Mouse (Mus musculus): ENCODE results near the gene Chsy1. TPM values are rescaled to one million over a fixed set of nuclear protein-coding genes. Genes with fewer than 3 reads are reported as not detected.
A peak's percentile ranks its signal among the peaks of the same experiment; 100 is the strongest.

Gene Chsy1
- polyA plus RNA-seq, 1 experiment from 2014 or later, result 11.1 TPM

- H3K4me2 ChIP-seq (replicated peaks), result no peak overlapping the region
- H3K36me3 ChIP-seq, result 0 out of 2 replicates have a peak, but pooled peaks cover 8% of the 10 kb centered on the region
- no peaks in the 10 kb centered on the region for H3K27me3 ChIP-seq (replicated peaks)
- 77% methylated on average over 4 of the region's 4 CpGs for WGBS
- H3K4me1 ChIP-seq (replicated peaks), result peaks cover 11% of the 10 kb centered on the region; the same call in 1 of the 2 replicates
- H3K9me3 ChIP-seq, result no peaks in the 10 kb centered on the region
- H3K27ac ChIP-seq, result no peak overlapping the region
- H3K9ac ChIP-seq, result no peak overlapping the region
- ATAC-seq, result no peak
- no peak overlapping the region for H3K4me3 ChIP-seq (replicated peaks)
These were observed 22.6 kb downstream of the Chsy1 start for GRCm38 (mm10) chr7:66131776-66132421.

- H3K36me3 ChIP-seq, result 0 out of 2 replicates have a peak, but pooled peaks cover 8% of the 10 kb centered on the region
- WGBS, result 94% methylated on average over 3 of the region's 3 CpGs
- H3K27ac ChIP-seq, result no peak overlapping the region
- no peak overlapping the region for H3K4me2 ChIP-seq (replicated peaks)
- no peak for ATAC-seq
- H3K27me3 ChIP-seq (replicated peaks), result no peaks in the 10 kb centered on the region
- peaks cover 9% of the 10 kb centered on the region; the same call in 1 of the 2 replicates for H3K4me1 ChIP-seq (replicated peaks)
- H3K9ac ChIP-seq, result no peak overlapping the region
- no peak overlapping the region for H3K4me3 ChIP-seq (replicated peaks)
- H3K9me3 ChIP-seq, result no peaks in the 10 kb centered on the region
These were observed 24.8 kb downstream of the Chsy1 start for GRCm38 (mm10) chr7:66134154-66134553.

GRCm38 (mm10) chr7:66135644-66136043, 26.3 kb downstream of the Chsy1 start:
- 0 out of 2 replicates have a peak, but pooled peaks have one; percentile 3 for ATAC-seq
- H3K27ac ChIP-seq, result peak overlapping the region; percentile 20; the same call in 1 of the 2 replicates
- no peaks in the 10 kb centered on the region for H3K9me3 ChIP-seq
- peaks cover 15% of the 10 kb centered on the region for H3K4me1 ChIP-seq (replicated peaks)
- WGBS, result 86% methylated on average over 3 of the region's 3 CpGs
- no peak overlapping the region for H3K9ac ChIP-seq
- no peak overlapping the region for H3K4me2 ChIP-seq (replicated peaks)
- no peaks in the 10 kb centered on the region for H3K27me3 ChIP-seq (replicated peaks)
- no peak overlapping the region for H3K4me3 ChIP-seq (replicated peaks)
- 0 out of 2 replicates have a peak, but pooled peaks cover 4% of the 10 kb centered on the region for H3K36me3 ChIP-seq

- Histone ChIP-seq H3K27ac (peak overlapping the region; percentile 20; the same call in 1 of the 2 replicates), H3K4me3 (replicated peaks) (no peak overlapping the region)
- peak; percentile 90 for ATAC-seq
These were observed 26.9 kb downstream of the Chsy1 start for GRCm38 (mm10) chr7:66136187-66136586.

GRCm38 (mm10) chr7:66137309-66137708, 28.0 kb downstream of the Chsy1 start:
- Histone ChIP-seq H3K27ac (no peak overlapping the region), H3K4me3 (replicated peaks) (no peak overlapping the region), H3K9ac (no peak overlapping the region), H3K9me3 (no peaks in the 10 kb centered on the region), H3K36me3 (no peaks in the 10 kb centered on the region), H3K4me1 (replicated peaks) (peaks cover 18% of the 10 kb centered on the region), H3K27me3 (replicated peaks) (no peaks in the 10 kb centered on the region), H3K4me2 (replicated peaks) (no peak overlapping the region)
- WGBS, result 94% methylated on average over 4 of the region's 4 CpGs
- ATAC-seq, result no peak

More at GRCm38 (mm10) chr7:66136187-66136586, 26.9 kb downstream of the Chsy1 start:
- Histone ChIP-seq H3K36me3 (0 out of 2 replicates have a peak, but pooled peaks cover 3% of the 10 kb centered on the region), H3K4me2 (replicated peaks) (no peak overlapping the region), H3K9me3 (no peaks in the 10 kb centered on the region), H3K4me1 (replicated peaks) (peaks cover 18% of the 10 kb centered on the region), H3K9ac (no peak overlapping the region), H3K27me3 (replicated peaks) (no peaks in the 10 kb centered on the region)

GRCm38 (mm10) chr7:66138301-66138700, 29.0 kb downstream of the Chsy1 start:
- no peaks in the 10 kb centered on the region for H3K27me3 ChIP-seq (replicated peaks)
- no peak overlapping the region for H3K27ac ChIP-seq
- no peaks in the 10 kb centered on the region for H3K9me3 ChIP-seq
- no peaks in the 10 kb centered on the region for H3K36me3 ChIP-seq
- H3K4me2 ChIP-seq (replicated peaks), result no peak overlapping the region
- no peak overlapping the region for H3K9ac ChIP-seq
- no peak for ATAC-seq
- no peak overlapping the region for H3K4me3 ChIP-seq (replicated peaks)
- WGBS, result 36% methylated on average over 4 of the region's 4 CpGs
- H3K4me1 ChIP-seq (replicated peaks), result peaks cover 18% of the 10 kb centered on the region

GRCm38 (mm10) chr7:66138878-66139277, 29.6 kb downstream of the Chsy1 start:
- Histone ChIP-seq H3K27me3 (replicated peaks) (no peaks in the 10 kb centered on the region), H3K4me1 (replicated peaks) (peaks cover 18% of the 10 kb centered on the region), H3K27ac (no peak overlapping the region), H3K36me3 (no peaks in the 10 kb centered on the region), H3K9ac (no peak overlapping the region), H3K4me3 (replicated peaks) (no peak overlapping the region), H3K9me3 (no peaks in the 10 kb centered on the region), H3K4me2 (replicated peaks) (no peak overlapping the region)
- no peak for ATAC-seq
- WGBS, result 89% methylated on average over 5 of the region's 5 CpGs

- WGBS, result 52% methylated on average over 3 of the region's 3 CpGs
- Histone ChIP-seq H3K9ac (no peak overlapping the region), H3K27ac (no peak overlapping the region), H3K4me1 (replicated peaks) (peaks cover 18% of the 10 kb centered on the region), H3K27me3 (replicated peaks) (no peaks in the 10 kb centered on the region), H3K9me3 (no peaks in the 10 kb centered on the region), H3K4me2 (replicated peaks) (no peak overlapping the region), H3K36me3 (no peaks in the 10 kb centered on the region), H3K4me3 (replicated peaks) (no peak overlapping the region)
- ATAC-seq, result no peak
These were observed 30.8 kb downstream of the Chsy1 start for GRCm38 (mm10) chr7:66140095-66140494.

GRCm38 (mm10) chr7:66140923-66141570, 31.7 kb downstream of the Chsy1 start:
- H3K27me3 ChIP-seq (replicated peaks), result no peaks in the 10 kb centered on the region
- no peak overlapping the region for H3K9ac ChIP-seq
- WGBS, result 50% methylated on average over 4 of the region's 4 CpGs
- H3K36me3 ChIP-seq, result no peaks in the 10 kb centered on the region
- H3K4me1 ChIP-seq (replicated peaks), result peaks cover 12% of the 10 kb centered on the region
- no peak for ATAC-seq
- no peak overlapping the region for H3K4me3 ChIP-seq (replicated peaks)
- no peak overlapping the region for H3K4me2 ChIP-seq (replicated peaks)
- no peaks in the 10 kb centered on the region for H3K9me3 ChIP-seq
- H3K27ac ChIP-seq, result no peak overlapping the region

- no peak for ATAC-seq
- Histone ChIP-seq H3K27ac (no peak overlapping the region), H3K4me3 (replicated peaks) (no peak overlapping the region), H3K9me3 (no peaks in the 10 kb centered on the region), H3K27me3 (replicated peaks) (no peaks in the 10 kb centered on the region), H3K9ac (no peak overlapping the region), H3K4me1 (replicated peaks) (peaks cover 9% of the 10 kb centered on the region), H3K36me3 (no peaks in the 10 kb centered on the region), H3K4me2 (replicated peaks) (no peak overlapping the region)
- WGBS, result 82% methylated on average over 7 of the region's 7 CpGs
These were observed 33.2 kb downstream of the Chsy1 start for GRCm38 (mm10) chr7:66142514-66142913.

GRCm38 (mm10) chr7:66144543-66144942, 35.2 kb downstream of the Chsy1 start:
- H3K27me3 ChIP-seq (replicated peaks), result no peaks in the 10 kb centered on the region
- H3K4me2 ChIP-seq (replicated peaks), result no peak overlapping the region
- H3K9me3 ChIP-seq, result no peaks in the 10 kb centered on the region
- H3K36me3 ChIP-seq, result no peaks in the 10 kb centered on the region
- H3K9ac ChIP-seq, result no peak overlapping the region
- ATAC-seq, result no peak
- no peak overlapping the region for H3K27ac ChIP-seq
- H3K4me1 ChIP-seq (replicated peaks), result peaks cover 9% of the 10 kb centered on the region
- 87% methylated on average over 2 of the region's 2 CpGs for WGBS
- no peak overlapping the region for H3K4me3 ChIP-seq (replicated peaks)

GRCm38 (mm10) chr7:66147156-66147555, 37.8 kb downstream of the Chsy1 start:
- Histone ChIP-seq H3K9me3 (no peaks in the 10 kb centered on the region), H3K4me1 (replicated peaks) (no peaks in the 10 kb centered on the region), H3K9ac (no peak overlapping the region), H3K27me3 (replicated peaks) (no peaks in the 10 kb centered on the region), H3K4me2 (replicated peaks) (no peak overlapping the region), H3K27ac (no peak overlapping the region), H3K4me3 (replicated peaks) (no peak overlapping the region), H3K36me3 (no peaks in the 10 kb centered on the region)
- WGBS, result 95% methylated on average over 1 of the region's 1 CpGs
- ATAC-seq, result no peak

- Histone ChIP-seq H3K4me3 (replicated peaks) (no peak overlapping the region), H3K27me3 (replicated peaks) (no peaks in the 10 kb centered on the region), H3K9ac (no peak overlapping the region), H3K4me1 (replicated peaks) (no peaks in the 10 kb centered on the region), H3K4me2 (replicated peaks) (no peak overlapping the region), H3K9me3 (no peaks in the 10 kb centered on the region), H3K27ac (no peak overlapping the region), H3K36me3 (no peaks in the 10 kb centered on the region)
- no peak for ATAC-seq
- WGBS, result 98% methylated on average over 3 of the region's 3 CpGs
These were observed 38.5 kb downstream of the Chsy1 start for GRCm38 (mm10) chr7:66147816-66148215.

Data from intestine, embryonic 15.5 days (tissue).